9 mouse cellular contexts compared by ENCODE assay signal in genomic region chr11:109485398-109486045, GRCm38 (mm10). TPM values are rescaled to one million over a fixed set of nuclear protein-coding genes. Genes with fewer than 3 reads are reported as not detected.
DNase-seq lines count a peak whose midpoint lies in the region; ATAC-seq and TF ChIP-seq lines count a peak whose summit lies in the region.
"Had no signal": no experiment of that assay in that cellular context is flagged by ENCODE, and none has a peak within 500 bp of the region (broad histone marks: within the 10 kb centered on the region; RNA-seq: fewer than 3 reads in every experiment).

No protein-coding gene starts in this region.

- TF ChIP-seq CTCF in midbrain, postnatal 0 days (IDR thresholded peaks at IDR 0.05): no peak

- H3K9ac ChIP-seq in forebrain, embryonic 11.5 days (ENCODE audit: low read length): no peak overlapping the region
- no peak overlapping the region for H3K9ac ChIP-seq in kidney, embryonic 15.5 days
- no peak overlapping the region for H3K9ac ChIP-seq in liver, embryonic 15.5 days
- no peak overlapping the region for H3K9ac ChIP-seq in midbrain, postnatal 0 days (replicated peaks; ENCODE audit: low read length, poor library complexity, severe bottlenecking)
- H3K9ac ChIP-seq: lung, embryonic 14.5 days had no signal

- peaks cover 21% of the 10 kb centered on the region for H3K4me1 ChIP-seq in forebrain, embryonic 10.5 days
- no peaks in the 10 kb centered on the region for H3K4me1 ChIP-seq in forebrain, embryonic 11.5 days (replicated peaks; ENCODE audit: control insufficient read depth, insufficient read depth, low read length)
- H3K4me1 ChIP-seq in kidney, embryonic 15.5 days: 0 out of 2 replicates have a peak, but pooled peaks cover 7% of the 10 kb centered on the region
- H3K4me1 ChIP-seq in liver, embryonic 15.5 days (replicated peaks): peaks cover 14% of the 10 kb centered on the region
- H3K4me1 ChIP-seq in midbrain, postnatal 0 days (ENCODE audit: insufficient read depth, low read length): no peaks in the 10 kb centered on the region

- H3K4me2 ChIP-seq in forebrain, embryonic 11.5 days (ENCODE audit: low read depth, low read length, severe bottlenecking): no peak overlapping the region
- H3K4me2 ChIP-seq in kidney, embryonic 15.5 days: no peak overlapping the region
- H3K4me2 ChIP-seq in liver, embryonic 15.5 days: no peak overlapping the region
- no peak overlapping the region for H3K4me2 ChIP-seq in midbrain, postnatal 0 days (ENCODE audit: low read depth, low read length, poor library complexity, severe bottlenecking)
- H3K4me2 ChIP-seq: lung, embryonic 14.5 days had no signal

- no peak for DNase-seq in forebrain, embryonic 10.5 days (ENCODE audit: extremely low spot score, low spot score)
- DNase-seq in forebrain, embryonic 11.5 days (ENCODE audit: low spot score): no peak
- peak; percentile 20 for DNase-seq in adrenal gland, postnatal 25 days
- DNase-seq in midbrain, postnatal 0 days (ENCODE audit: low spot score): no peak
- DNase-seq in heart, postnatal 14 days: no peak
- no peak for DNase-seq in MN1 (ENCODE audit: low spot score)
- DNase-seq: lung, embryonic 14.5 days had no signal

- intact Hi-C loops in heart, postnatal 14 days (cut with DNase I): no loop called here

- no peak overlapping the region for H3K4me3 ChIP-seq in forebrain, embryonic 10.5 days
- no peak overlapping the region for H3K4me3 ChIP-seq in forebrain, embryonic 11.5 days (ENCODE audit: low read depth, low read length)
- H3K4me3 ChIP-seq in kidney, embryonic 15.5 days (replicated peaks): no peak overlapping the region
- H3K4me3 ChIP-seq in liver, embryonic 15.5 days (replicated peaks): no peak overlapping the region
- H3K4me3 ChIP-seq in midbrain, postnatal 0 days (ENCODE audit: low read depth, low read length): no peak overlapping the region

- no peaks in the 10 kb centered on the region for H3K36me3 ChIP-seq in forebrain, embryonic 10.5 days (replicated peaks)
- H3K36me3 ChIP-seq in forebrain, embryonic 11.5 days (ENCODE audit: control insufficient read depth, insufficient read depth, low read length): no peaks in the 10 kb centered on the region
- no peaks in the 10 kb centered on the region for H3K36me3 ChIP-seq in kidney, embryonic 15.5 days
- no peaks in the 10 kb centered on the region for H3K36me3 ChIP-seq in liver, embryonic 15.5 days (replicated peaks)
- H3K36me3 ChIP-seq in midbrain, postnatal 0 days (ENCODE audit: insufficient read depth, low read length): no peaks in the 10 kb centered on the region

- no peaks in the 10 kb centered on the region for H3K27me3 ChIP-seq in forebrain, embryonic 10.5 days (ENCODE audit: poor library complexity, severe bottlenecking)
- no peaks in the 10 kb centered on the region for H3K27me3 ChIP-seq in forebrain, embryonic 11.5 days (ENCODE audit: control insufficient read depth, insufficient read depth, low read length)
- H3K27me3 ChIP-seq in kidney, embryonic 15.5 days: no peaks in the 10 kb centered on the region
- H3K27me3 ChIP-seq in liver, embryonic 15.5 days: no peaks in the 10 kb centered on the region
- no peaks in the 10 kb centered on the region for H3K27me3 ChIP-seq in midbrain, postnatal 0 days (ENCODE audit: insufficient read depth, low read length)

- no peaks in the 10 kb centered on the region for H3K9me3 ChIP-seq in forebrain, embryonic 10.5 days
- H3K9me3 ChIP-seq in forebrain, embryonic 11.5 days (ENCODE audit: control insufficient read depth, low read length): no peaks in the 10 kb centered on the region
- H3K9me3 ChIP-seq in kidney, embryonic 15.5 days (replicated peaks): no peaks in the 10 kb centered on the region
- H3K9me3 ChIP-seq in liver, embryonic 15.5 days (replicated peaks): no peaks in the 10 kb centered on the region
- H3K9me3 ChIP-seq in midbrain, postnatal 0 days (ENCODE audit: low read length): no peaks in the 10 kb centered on the region

- 86% methylated on average over 15 of the region's 15 CpGs for WGBS in forebrain, embryonic 10.5 days
- WGBS in forebrain, embryonic 11.5 days: 85% methylated on average over 15 of the region's 15 CpGs
- 62% methylated on average over 15 of the region's 15 CpGs for WGBS in kidney, embryonic 15.5 days
- 77% methylated on average over 15 of the region's 15 CpGs for whole genome bisulfite sequencing in liver, embryonic 15.5 days (ENCODE audit: insufficient replicate concordance)
- WGBS in midbrain, postnatal 0 days: 78% methylated on average over 15 of the region's 15 CpGs

- no peak for ATAC-seq in forebrain, embryonic 11.5 days (replicated peaks; ENCODE audit: low FRiP score)
- ATAC-seq in kidney, embryonic 15.5 days (replicated peaks; ENCODE audit: low FRiP score): 0 out of 2 replicates have a peak, but pooled peaks have one; percentile 56
- peak; percentile 26; the same call in 1 of the 2 replicates for ATAC-seq in liver, embryonic 15.5 days (ENCODE audit: insufficient read depth)
- ATAC-seq in midbrain, postnatal 0 days (ENCODE audit: low FRiP score): no peak

- 0 out of 2 replicates have a peak overlapping the region, but pooled peaks have one; percentile 30 for H3K27ac ChIP-seq in forebrain, embryonic 10.5 days
- H3K27ac ChIP-seq in forebrain, embryonic 11.5 days (ENCODE audit: low read depth, low read length): no peak overlapping the region
- H3K27ac ChIP-seq in kidney, embryonic 15.5 days: no peak overlapping the region
- H3K27ac ChIP-seq in liver, embryonic 15.5 days (replicated peaks): no peak overlapping the region
- no peak overlapping the region for H3K27ac ChIP-seq in midbrain, postnatal 0 days (ENCODE audit: low read depth, low read length)

RNA-seq across cellular contexts. Expression of gene Slc16a6, which starts 12.1 kb away (rescaled TPM):
- 6.5 and 6.8 TPM in 2 replicates for polyA plus RNA-seq in forebrain, embryonic 10.5 days (2016; fragmentation: Nextera tagmentation; extraction: Ambion mirVana)
- 4.8 and 6.0 TPM in 2 replicates for polyA plus RNA-seq in forebrain, embryonic 11.5 days (2014; fragmentation: Nextera tagmentation; extraction: Ambion mirVana)
- total RNA-seq in adrenal gland, postnatal 25 days (2021): 0.46 and 0.67 TPM in 2 replicates
- 8.8 and 10.5 TPM in 2 replicates for polyA plus RNA-seq in kidney, embryonic 15.5 days (2015; fragmentation: Nextera tagmentation; extraction: Ambion mirVana)
- polyA plus RNA-seq in liver, embryonic 15.5 days (2015; fragmentation: Nextera tagmentation; extraction: Ambion mirVana): 38.9 and 39.1 TPM in 2 replicates
- total RNA-seq in midbrain, postnatal 0 days (2014; rRNA removed): 11.5 and 22.1 TPM in 2 replicates
- polyA plus RNA-seq in midbrain, postnatal 0 days (2015; fragmentation: Nextera tagmentation; extraction: Ambion mirVana): 4.8 and 6.3 TPM in 2 replicates
- total RNA-seq in heart, postnatal 14 days (2021): 1 to 10 TPM; 7.3 to 7.7 TPM

RNA-seq across cellular contexts. Expression of gene Arsg, which starts 12.3 kb away (rescaled TPM):
- 2.2 and 2.8 TPM in 2 replicates for polyA plus RNA-seq in forebrain, embryonic 10.5 days (2016; fragmentation: Nextera tagmentation; extraction: Ambion mirVana)
- 2.7 and 3.2 TPM in 2 replicates for polyA plus RNA-seq in forebrain, embryonic 11.5 days (2014; fragmentation: Nextera tagmentation; extraction: Ambion mirVana)
- total RNA-seq in adrenal gland, postnatal 25 days (2021): 4.1 and 5.9 TPM in 2 replicates
- polyA plus RNA-seq in kidney, embryonic 15.5 days (2015; fragmentation: Nextera tagmentation; extraction: Ambion mirVana): 4.7 and 5.4 TPM in 2 replicates
- polyA plus RNA-seq in liver, embryonic 15.5 days (2015; fragmentation: Nextera tagmentation; extraction: Ambion mirVana): 3.4 and 3.7 TPM in 2 replicates
- 6.6 and 6.9 TPM in 2 replicates for total RNA-seq in midbrain, postnatal 0 days (2014; rRNA removed)
- 5.1 and 6.0 TPM in 2 replicates for polyA plus RNA-seq in midbrain, postnatal 0 days (2015; fragmentation: Nextera tagmentation; extraction: Ambion mirVana)
- 1 to 10 TPM; 2.7 to 2.8 TPM for total RNA-seq in heart, postnatal 14 days (2021)

RNA-seq across cellular contexts. Expression of gene Amz2, which starts 59.8 kb away (rescaled TPM):
- polyA plus RNA-seq in forebrain, embryonic 10.5 days (2016; fragmentation: Nextera tagmentation; extraction: Ambion mirVana): 41.9 and 44.4 TPM in 2 replicates
- polyA plus RNA-seq in forebrain, embryonic 11.5 days (2014; fragmentation: Nextera tagmentation; extraction: Ambion mirVana): 46.6 and 48.2 TPM in 2 replicates
- 41.9 and 53.9 TPM in 2 replicates for total RNA-seq in adrenal gland, postnatal 25 days (2021)
- polyA plus RNA-seq in kidney, embryonic 15.5 days (2015; fragmentation: Nextera tagmentation; extraction: Ambion mirVana): 37.1 and 44.6 TPM in 2 replicates
- polyA plus RNA-seq in liver, embryonic 15.5 days (2015; fragmentation: Nextera tagmentation; extraction: Ambion mirVana): 10.8 and 11.1 TPM in 2 replicates
- total RNA-seq in midbrain, postnatal 0 days (2014; rRNA removed): 156 and 182 TPM in 2 replicates
- polyA plus RNA-seq in midbrain, postnatal 0 days (2015; fragmentation: Nextera tagmentation; extraction: Ambion mirVana): 39.6 and 40.1 TPM in 2 replicates
- total RNA-seq in heart, postnatal 14 days (2021): 10 to 100 TPM; 42.5 to 46.1 TPM

Comparison
In these comparisons a context has a peak if more than half of its experiments do, and no peak if none do; other contexts are left out.
1. ATAC-seq: peak in kidney, embryonic 15.5 days (single experiment) and liver, embryonic 15.5 days (single experiment); none in forebrain, embryonic 11.5 days (single experiment) and midbrain, postnatal 0 days (single experiment).